Mouse (Mus musculus): ENCODE measurements around the gene Numb.
"Not testable (repeated sequence)": the region's sequence is repeated elsewhere in the genome, so short reads cannot be mapped to it uniquely, and the experiment has no call there.

The Numb gene

DNA sequence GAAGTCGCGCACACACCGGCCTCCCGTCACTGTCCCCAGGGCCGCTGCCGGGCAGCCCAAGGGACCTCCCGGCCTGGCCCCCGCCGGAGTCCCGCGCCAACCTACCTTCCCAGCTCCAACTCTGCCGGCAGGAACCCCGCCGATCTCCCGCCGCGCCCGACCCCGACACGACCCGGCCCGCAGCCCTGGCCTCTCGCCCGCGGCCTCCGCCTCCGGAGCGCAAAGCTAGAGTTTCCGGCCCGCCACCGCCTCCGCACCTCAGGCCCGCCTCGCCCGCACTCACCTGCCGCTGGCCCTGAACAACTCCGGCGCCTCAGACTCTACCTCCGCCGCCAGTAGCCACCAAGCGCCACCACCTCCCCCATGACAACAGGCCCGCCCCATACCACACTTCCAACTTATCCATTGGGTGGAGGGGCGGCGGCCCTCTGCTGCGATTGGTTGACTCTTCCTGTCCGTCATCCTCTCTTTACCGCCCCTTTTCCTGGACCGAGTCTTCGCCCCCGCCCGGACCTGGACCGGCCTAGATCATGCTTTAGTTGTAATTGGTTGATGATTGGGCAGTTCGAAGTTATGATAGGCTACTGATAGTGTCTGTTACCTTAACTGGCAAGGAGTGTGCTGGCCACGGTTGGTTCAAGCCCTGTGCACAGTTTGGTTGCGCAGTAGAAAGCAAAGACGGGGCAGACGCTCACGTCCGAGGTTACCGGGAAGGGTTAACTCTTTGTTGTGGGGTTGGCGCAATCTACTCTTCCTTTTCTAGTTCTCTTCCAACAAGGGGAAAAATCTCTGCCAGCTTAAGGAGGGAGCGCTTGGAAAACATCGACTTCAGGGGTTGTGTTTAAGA is at the start of gene Numb:
Gene Numb, minus strand, starts transcription at position 400 of the 847 bp plus-strand sequence.
- peak; percentile 99 for DNase-seq (ENCODE audit: low read depth, low spot score)

DNA sequence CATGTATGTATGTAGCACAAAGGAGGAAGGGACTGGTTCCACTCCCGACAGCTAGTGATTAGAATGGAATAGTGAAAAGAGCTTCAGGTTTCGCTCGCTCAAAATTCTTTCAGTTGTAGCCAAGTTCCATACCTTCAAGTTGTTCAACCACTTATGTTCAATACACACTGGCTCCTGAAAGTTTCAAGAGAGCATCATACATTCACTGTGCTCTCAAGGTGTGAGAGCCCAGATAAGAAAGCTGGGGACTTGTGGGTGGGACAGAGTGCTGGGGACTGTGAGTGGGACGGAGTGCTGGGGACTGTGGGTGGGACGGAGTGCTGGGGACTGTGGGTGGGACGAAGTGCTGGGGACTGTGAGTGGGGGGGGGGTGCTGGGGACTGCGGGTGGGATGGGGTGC is 43.5 kb upstream of the Numb start:
- DNase-seq (ENCODE audit: low read depth, low spot score) = no peak

DNA sequence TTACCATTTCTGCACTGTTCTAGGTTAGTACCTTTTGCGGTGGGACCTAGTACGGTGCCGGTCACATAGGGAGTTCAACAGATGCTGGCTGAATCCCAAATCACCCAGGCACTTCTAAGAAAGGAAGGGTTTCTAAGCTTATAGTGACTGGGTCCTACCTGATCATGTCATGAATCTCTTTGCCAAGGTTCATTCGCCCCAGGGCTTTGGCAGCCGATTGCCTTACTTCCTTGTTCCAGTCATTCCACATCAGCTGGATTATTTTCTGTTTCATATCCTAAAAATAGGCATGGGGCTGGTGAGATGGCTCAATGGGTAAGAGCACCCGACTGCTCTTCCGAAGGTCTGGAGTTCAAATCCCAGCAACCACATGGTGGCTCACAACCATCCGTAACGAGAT is 36.5 kb upstream of the Numb start:
- DNase-seq (ENCODE audit: low read depth, low spot score) = no peak

DNA sequence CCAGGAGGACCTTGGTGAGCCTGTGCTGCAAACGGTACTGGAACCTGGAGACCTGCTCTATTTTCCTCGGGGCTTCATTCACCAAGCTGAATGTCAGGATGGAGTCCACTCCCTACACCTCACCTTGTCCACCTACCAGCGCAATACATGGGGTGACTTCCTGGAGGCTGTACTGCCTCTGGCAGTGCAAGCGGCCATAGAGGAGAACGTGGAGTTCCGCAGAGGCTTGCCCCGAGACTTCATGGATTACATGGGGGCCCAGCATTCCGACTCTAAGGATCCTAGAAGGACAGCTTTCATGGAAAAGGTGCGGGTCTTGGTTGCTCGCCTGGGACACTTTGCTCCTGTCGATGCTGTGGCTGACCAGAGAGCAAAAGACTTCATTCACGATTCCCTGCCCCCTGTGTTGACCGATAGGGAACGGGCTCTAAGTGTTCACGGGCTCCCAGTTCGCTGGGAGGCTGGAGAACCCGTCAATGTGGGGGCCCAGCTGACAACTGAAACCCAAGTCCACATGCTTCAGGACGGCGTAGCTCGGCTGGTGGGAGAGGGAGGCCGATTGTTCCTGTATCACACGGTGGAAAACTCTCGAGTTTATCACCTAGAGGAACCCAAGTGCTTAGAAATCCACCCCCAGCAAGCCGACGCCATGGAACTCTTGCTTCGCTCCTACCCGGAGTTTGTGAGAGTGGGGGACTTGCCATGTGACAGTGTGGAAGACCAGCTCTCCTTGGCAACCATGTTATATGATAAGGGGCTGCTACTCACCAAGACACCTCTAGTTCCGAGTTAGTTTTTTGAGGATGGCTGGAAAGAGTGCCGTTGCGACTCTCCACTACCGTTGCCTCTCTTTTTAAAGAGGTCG is 30.2 kb upstream of the Numb start:
- no peak for DNase-seq (ENCODE audit: low read depth, low spot score)

DNA sequence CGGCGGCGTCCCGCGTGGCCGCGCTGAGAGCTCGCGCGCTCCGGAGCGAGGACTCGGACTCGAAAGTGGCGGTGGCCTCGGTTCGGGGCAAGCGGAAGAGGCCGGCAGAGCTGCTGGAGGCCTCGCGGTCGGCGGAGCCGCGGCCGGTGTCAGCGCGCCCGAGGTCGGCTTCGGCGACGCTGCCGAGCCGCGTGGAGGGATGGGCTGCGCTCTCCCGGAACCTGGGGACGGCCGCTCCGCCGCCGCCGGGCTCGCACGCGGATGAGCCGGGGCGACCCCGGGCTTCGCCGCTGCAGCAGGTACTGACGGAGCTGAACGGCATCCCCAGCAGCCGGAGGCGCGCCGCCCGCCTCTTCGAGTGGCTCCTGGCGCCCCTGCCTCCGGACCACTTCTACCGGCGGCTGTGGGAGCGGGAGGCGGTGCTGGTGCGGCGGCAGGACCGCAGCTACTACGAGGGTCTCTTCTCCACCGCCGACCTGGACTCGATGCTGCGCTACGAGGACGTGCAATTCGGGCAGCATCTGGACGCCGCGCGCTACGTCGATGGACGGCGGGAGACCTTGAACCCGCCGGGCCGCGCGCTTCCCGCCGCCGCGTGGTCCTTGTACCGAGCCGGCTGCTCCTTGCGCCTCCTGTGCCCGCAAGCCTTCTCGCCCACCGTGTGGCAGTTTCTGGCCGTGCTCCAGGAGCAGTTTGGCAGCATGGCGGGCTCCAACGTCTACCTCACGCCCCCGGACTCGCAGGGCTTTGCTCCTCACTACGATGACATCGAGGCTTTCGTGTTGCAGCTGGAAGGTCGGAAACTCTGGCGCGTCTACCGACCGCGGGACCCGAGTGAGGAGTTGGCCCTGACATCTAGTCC is 29.3 kb upstream of the Numb start:
- DNase-seq (ENCODE audit: low read depth, low spot score) = no peak

DNA sequence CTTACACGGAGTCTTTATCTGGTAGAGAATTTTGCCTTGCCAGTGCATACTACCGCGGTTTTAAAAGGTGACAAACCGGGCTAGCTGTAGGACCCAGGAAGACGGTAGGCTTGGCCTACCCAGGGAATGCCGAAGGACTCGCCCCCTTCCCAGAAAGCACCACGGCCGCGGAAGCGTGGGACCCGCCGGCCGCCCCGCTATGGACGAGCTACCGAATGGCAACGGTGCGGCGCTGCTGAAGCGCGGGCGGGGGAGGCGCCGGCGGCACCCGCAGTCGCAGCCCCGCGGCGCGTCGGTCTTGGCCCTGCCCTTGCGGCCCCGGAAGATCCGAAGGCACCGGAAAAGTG is 28.7 kb upstream of the Numb start, which contains the start of gene Riox1:
Gene Riox1, plus strand, starts transcription at position 116 of the 347 bp plus-strand sequence.
- peak; percentile 74 for DNase-seq (ENCODE audit: low read depth, low spot score)

DNA sequence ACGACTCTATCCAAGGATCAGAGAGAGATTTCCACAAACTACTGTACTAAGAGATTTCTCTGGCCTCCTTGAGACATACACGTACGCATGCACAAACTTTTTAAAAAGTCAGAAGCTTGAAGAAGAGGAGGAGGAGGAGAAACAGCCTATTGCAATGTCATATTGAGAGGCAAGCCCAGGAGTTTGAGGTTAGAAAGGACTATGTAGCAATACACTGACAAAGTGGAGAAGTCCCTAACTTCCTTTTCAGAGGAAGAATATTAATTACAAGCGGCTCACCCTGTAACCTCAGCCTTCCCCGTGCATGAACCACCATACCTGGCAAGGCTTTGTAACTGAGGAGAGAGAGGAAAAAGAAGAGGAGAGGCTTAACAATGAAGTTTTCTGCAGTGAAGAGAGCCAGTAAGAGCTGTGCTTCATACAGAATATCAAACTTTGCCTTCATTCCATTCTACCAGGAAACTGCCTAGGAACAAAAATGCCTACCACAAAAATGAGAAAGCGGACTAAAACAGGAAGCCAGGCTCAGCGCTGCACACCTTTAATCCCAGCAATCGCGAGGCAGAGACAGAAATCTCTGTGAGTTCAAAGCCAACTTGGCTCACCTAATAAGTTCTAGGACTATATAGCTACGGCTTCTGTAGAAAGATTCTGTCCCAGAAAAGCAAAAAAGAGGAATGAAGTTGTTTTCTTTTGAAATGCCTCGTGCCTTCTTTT is 28.2 kb upstream of the Numb start:
- DNase-seq (ENCODE audit: low read depth, low spot score) = no peak

DNA sequence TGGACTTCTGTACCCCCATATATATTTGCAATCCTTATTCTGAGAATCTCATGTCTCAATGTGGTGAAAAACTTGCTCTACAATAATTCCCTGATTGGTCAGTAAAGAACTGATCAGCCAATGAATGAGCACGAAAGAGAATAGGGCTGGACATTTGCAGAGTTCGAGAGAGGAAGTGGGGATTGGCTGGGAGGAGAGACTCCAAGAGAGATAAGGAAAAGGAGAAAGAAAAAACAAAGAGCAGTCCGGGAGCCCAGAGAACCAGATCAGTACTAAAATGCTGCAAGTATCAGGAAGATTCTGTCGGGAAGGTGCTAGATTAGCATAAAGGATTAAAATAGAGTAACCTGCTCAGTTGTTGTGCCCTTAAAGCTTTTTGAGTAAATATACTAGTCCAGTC is 27.3 kb upstream of the Numb start:
- no peak for DNase-seq (ENCODE audit: low read depth, low spot score)

DNA sequence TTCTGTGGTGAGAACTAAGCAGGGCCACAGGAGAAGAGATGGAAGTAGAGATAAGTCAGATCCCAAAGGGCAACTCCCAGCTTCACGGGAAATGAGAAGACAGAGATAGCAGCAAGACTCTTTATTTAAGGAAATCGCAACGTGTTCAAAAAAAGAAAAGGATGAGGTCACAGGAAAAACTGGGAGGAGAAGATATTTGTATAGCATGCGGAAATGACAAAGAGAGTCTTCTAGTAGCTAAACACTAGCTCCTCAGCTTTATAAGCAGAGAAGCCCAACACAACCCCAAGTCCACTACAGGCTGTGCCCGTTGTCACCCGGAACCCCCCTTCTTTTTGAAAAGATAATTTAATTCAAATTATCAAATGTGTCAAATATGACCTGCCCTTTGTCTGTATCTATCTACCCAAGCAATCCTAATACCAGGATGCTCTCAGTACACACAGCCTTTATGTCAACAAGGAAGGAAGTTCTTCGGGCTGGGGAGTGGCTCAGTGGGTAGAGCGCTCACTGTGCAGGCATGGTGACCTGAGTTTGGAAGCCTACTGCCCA is 25.6 kb upstream of the Numb start:
- DNase-seq (ENCODE audit: low read depth, low spot score) = no peak

DNA sequence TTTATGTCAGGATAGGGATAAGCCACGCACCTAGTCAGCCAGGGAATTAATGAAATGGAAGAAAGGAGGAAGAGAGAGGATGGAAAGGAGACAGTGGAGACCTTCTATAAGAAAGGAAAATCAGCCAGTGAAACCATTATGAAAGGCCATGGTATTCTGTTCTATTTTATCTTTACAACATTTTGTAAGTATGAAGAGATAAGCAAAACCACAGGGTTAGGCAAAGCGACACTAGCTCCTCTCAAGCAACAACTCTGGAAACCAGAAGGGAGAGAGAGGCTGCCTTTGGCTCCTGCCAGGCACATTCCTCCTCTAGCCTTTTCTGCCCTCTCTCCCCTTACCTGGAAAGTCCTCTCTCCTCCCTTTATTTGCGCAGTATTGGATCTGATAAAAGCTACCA is 20.2 kb upstream of the Numb start:
- DNase-seq (ENCODE audit: low read depth, low spot score) = no peak

DNA sequence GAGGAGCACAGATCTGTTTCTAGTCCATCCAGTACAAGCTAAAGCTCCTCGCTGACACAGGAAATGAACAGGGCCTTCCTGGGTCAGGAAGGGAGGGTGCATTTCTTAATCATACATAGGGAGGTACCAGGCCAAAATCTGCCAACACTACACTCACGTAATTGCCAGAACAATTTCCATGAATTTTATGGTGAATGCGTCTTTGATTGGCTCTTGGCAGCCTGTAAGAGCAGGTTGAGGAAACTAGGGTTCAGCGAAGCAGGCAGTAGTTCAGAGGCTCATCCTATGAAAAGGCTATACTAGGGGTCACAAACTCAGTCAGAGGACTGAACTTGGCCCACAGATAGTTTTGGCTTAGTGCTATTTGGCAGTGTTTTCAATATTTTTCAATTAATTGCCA is 18.3 kb upstream of the Numb start:
- no peak for DNase-seq (ENCODE audit: low read depth, low spot score)

DNA sequence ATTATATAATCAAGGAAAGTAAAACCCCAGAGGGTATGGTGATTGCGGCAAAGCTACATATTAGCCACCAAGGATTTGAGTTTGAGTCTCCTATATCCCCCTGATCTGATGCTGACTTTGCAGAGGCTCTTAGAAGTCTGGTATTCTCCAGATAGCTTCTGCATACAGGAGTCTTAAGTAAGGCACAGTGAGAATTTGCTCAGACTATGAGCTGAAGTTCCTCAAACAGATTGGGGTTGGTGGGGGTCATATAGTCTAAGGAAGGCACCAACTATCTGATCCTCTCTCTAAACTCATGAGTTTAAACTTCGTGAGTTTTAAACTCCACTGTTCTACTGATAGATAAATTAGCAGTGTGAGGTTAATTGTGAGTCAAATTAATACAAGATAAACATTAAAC is 17.6 kb upstream of the Numb start:
- DNase-seq (ENCODE audit: low read depth, low spot score) = no peak

DNA sequence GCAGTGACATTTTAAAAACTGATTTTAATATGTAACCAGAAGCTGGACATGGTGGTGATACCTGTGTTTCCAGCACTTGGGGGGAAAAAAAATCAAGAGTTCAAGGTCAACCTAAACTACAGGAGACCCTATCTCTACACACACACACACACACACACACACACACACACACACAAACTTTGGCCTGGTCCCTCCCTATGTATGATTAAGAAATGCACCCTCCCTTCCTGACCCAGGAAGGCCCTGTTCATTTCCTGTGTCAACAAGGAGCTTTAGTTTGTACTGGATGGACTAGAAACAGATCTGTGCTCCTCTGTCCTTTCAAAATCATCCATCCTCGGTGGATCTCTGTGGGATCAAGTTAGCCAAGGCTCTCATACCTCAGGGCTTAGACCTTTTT is 16.9 kb upstream of the Numb start:
- DNase-seq (ENCODE audit: low read depth, low spot score) = not testable (repeated sequence)

DNA sequence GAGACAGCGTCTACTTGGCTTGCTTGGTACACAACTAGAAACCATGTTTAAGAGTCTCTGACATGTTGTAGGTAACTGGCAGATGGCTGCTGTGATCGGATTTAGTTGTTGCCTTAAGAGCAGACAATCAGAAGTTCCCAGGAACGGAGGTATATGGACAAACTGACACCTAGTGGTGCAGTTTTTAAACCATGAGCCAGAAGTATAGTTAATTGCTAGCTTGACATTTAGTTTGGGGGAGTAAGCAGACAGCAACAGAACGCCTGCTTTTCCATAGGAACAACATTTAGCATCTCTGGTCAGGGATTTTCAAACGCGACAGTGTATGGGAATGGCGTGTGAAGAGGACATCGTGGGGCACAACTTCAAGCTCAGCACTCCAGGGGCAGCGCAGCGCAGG is 15.9 kb upstream of the Numb start:
- DNase-seq (ENCODE audit: low read depth, low spot score) = no peak

DNA sequence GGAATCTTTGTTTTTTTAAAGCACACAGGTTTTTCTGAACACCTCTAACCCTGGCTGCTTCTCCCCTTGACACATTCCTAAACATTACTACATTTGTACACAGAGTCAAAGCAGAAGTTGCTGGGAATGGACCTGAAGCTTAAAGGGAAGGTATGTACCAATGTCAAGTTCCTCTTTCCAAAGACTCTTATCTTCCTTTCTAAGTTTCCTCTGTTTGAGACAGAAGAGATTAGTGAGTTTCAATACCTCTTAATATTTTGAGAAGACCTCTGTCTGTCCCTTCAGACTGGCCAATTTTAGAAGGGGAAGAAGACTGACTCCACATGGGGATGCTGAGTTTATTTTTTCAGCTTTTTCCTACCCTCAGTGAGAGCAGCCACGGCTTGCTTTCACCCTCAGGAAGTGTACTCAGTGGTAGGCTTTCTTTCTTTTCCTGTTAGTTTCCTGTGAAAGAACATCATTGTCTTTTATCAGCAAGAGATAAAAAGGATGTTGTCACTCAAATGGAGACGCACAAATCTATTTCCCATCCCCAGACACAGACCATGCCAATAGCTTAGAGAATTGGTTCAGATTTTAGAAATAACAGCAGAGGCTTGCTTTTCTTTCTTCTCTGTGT is 7.6 kb upstream of the Numb start:
- DNase-seq (ENCODE audit: low read depth, low spot score) = no peak

DNA sequence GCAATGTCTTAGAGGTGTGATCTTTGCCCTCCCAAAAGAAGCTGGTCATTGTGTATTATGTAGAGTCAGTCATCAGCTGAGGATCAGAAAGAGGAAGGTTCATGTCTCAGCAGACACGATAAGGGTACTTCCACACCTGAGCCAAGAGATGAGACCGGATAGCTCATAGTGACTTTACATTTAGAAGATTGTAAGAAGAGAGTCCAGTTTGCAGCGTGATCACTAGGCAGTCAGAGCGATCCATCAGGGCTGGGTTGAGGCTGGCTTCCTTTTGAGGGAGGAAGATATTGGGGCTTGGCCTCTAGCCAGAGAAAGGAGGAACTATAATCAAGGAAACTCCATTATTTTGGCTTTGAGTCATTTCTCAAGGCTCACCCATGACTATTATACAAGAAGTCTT is 6.0 kb upstream of the Numb start:
- no peak for DNase-seq (ENCODE audit: low read depth, low spot score)

DNA sequence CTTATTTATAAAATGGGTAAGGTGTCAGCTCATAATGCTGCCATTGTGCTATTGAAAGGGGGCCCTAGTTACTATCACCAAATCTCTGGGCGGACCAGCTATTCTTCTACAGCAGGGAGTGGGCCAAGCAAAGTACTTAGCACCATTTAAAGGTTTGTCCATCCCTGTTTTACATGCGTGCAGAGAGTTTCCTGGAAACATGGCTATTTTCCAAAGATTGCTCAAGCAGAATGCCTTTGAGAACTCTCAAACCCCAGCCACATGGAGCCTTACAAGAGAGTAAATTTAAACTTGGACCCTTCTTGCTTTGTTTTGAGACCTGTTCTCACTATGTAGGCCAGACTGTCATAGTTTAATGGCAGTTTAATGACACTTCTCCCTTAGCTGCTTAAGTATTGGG is 4.3 kb upstream of the Numb start:
- DNase-seq (ENCODE audit: low read depth, low spot score) = no peak

DNA sequence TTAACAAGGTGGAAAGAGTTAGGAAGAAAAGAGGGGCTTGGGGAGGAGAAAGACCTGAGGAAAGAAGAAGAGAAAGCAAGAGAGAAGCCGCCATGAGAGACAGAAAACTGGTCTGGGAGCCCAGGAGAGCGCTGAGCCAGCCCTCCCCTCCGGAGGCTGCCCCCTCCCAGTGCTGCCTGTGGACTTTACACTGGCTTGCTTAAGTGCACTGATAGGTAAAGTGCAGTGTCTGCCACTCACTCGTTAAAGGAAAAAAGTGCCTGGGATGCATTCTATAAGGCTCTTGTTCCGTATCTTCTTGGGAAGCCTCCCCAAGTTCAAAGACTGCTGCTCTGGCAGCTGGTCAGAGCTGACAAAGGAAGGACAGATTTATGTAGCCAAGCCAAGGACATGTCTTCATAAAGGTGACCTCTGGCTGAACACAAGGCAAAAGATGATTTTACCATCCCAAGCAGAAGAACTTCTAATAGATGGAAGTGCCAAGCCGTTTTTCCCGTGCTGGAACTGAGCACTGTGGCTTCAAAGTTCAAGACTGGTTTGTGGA is 3.5 kb upstream of the Numb start:
- no peak for DNase-seq (ENCODE audit: low read depth, low spot score)

DNA sequence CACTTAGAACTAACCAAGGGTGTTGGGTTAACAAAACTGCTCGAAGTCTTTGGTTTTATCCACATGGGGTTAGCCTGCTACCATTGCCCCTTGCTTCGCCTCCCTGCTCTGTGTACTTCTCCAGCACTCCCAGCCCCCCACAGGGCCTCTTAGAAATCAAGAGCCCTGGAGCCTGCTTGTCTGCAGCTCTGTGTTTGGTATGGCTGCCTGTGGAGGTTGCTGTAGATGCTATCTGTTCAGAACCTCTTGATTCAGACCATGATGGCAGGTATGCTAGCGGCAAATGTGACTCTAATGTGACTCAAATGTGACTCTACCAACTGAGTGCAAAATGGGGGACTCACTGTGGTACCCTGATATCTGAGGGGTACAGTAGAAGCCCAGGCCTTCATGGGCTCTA is 2.6 kb upstream of the Numb start:
- DNase-seq (ENCODE audit: low read depth, low spot score) = no peak

DNA sequence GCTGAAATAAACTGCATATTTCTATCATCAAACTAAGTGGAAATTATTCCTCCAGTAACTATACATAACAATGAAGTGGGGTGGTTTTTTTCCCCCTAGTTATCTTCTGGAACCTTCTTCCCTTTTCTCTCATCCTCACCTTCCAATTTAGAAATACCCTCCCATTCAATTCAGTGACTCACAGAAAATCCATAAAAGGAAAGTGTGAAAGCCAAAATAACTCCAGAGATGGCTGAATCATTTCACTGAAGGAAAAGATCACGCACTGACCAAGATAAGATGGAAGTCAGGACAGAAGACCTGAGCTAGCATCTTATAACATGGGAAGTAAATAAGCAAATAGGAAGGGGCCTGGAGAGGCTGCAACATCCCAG is 1.7 kb upstream of the Numb start:
- no peak for DNase-seq (ENCODE audit: low read depth, low spot score)

All from skeletal muscle tissue, adult 2 months (tissue).